Comparison of ENCODE assay signal across 8 mouse cellular contexts in genomic region chr8:23531551-23532142, GRCm38 (mm10).
DNase-seq lines count a peak whose midpoint lies in the region; ATAC-seq and TF ChIP-seq lines count a peak whose summit lies in the region.

No protein-coding gene starts in this region.

- peak overlapping the region; percentile 63 for H3K27ac ChIP-seq in forebrain, embryonic 10.5 days
- H3K27ac ChIP-seq in forebrain, embryonic 12.5 days = no peak overlapping the region
- H3K27ac ChIP-seq in forebrain, postnatal 0 days (ENCODE audit: low read depth, low read length) = no peak overlapping the region
- no peak overlapping the region for H3K27ac ChIP-seq in lung, postnatal 0 days (ENCODE audit: low read length)

- peak; percentile 72 for DNase-seq in forebrain, embryonic 10.5 days (ENCODE audit: extremely low spot score, low spot score)
- peak; percentile 59 for DNase-seq in adrenal gland, postnatal 10 days
- peak; percentile 74 for DNase-seq in forebrain, postnatal 0 days
- DNase-seq in kidney, postnatal 25 days = peak; percentile 46 to 51
- peak; percentile 47 for DNase-seq in lung, postnatal 0 days (ENCODE audit: low spot score)
- peak; percentile 54 to 72 for DNase-seq in right cerebral cortex, postnatal 10 days (ENCODE audit: low spot score in 2 of 2)
- no peak for DNase-seq in T-cell, adult 2 months (ENCODE audit: low spot score)

- no peak for ATAC-seq in forebrain, embryonic 12.5 days (ENCODE audit: low FRiP score)
- ATAC-seq in forebrain, postnatal 0 days = peak; percentile 78
- ATAC-seq in lung, postnatal 0 days = no peak

- TF ChIP-seq CTCF in forebrain, postnatal 0 days (IDR thresholded peaks at IDR 0.05; ENCODE audit: low read depth) = peak; percentile 82
- TF ChIP-seq CTCF in lung, postnatal 0 days (IDR thresholded peaks at IDR 0.05) = peak; percentile 67

- no peak overlapping the region for H3K4me2 ChIP-seq in forebrain, embryonic 12.5 days
- no peak overlapping the region for H3K4me2 ChIP-seq in forebrain, postnatal 0 days (ENCODE audit: low read depth)
- no peak overlapping the region for H3K4me2 ChIP-seq in lung, postnatal 0 days (replicated peaks; ENCODE audit: low read depth, low read length)

- H3K9ac ChIP-seq in forebrain, embryonic 12.5 days = no peak overlapping the region
- no peak overlapping the region for H3K9ac ChIP-seq in forebrain, postnatal 0 days
- no peak overlapping the region for H3K9ac ChIP-seq in lung, postnatal 0 days (replicated peaks; ENCODE audit: low read depth)

- H3K9me3 ChIP-seq in forebrain, embryonic 10.5 days = no peaks in the 10 kb centered on the region
- H3K9me3 ChIP-seq in forebrain, embryonic 12.5 days = no peaks in the 10 kb centered on the region
- H3K9me3 ChIP-seq in forebrain, postnatal 0 days (ENCODE audit: low read length) = no peaks in the 10 kb centered on the region
- H3K9me3 ChIP-seq in lung, postnatal 0 days (ENCODE audit: low read length) = no peaks in the 10 kb centered on the region

- no peak overlapping the region for H3K4me3 ChIP-seq in forebrain, embryonic 10.5 days
- no peak overlapping the region for H3K4me3 ChIP-seq in forebrain, embryonic 12.5 days (replicated peaks)
- H3K4me3 ChIP-seq in forebrain, postnatal 0 days (ENCODE audit: low read depth, low read length) = no peak overlapping the region
- H3K4me3 ChIP-seq in lung, postnatal 0 days (ENCODE audit: low read depth, low read length) = no peak overlapping the region

- TF ChIP-seq EP300 in lung, postnatal 0 days (IDR thresholded peaks at IDR 0.05) = no peak

- H3K36me3 ChIP-seq in forebrain, embryonic 10.5 days (replicated peaks) = no peaks in the 10 kb centered on the region
- H3K36me3 ChIP-seq in forebrain, embryonic 12.5 days (replicated peaks) = no peaks in the 10 kb centered on the region
- H3K36me3 ChIP-seq in forebrain, postnatal 0 days (ENCODE audit: insufficient read depth) = no peaks in the 10 kb centered on the region
- H3K36me3 ChIP-seq in lung, postnatal 0 days (ENCODE audit: insufficient read depth, low read length) = no peaks in the 10 kb centered on the region

- 61% methylated on average over 10 of the region's 10 CpGs for WGBS in forebrain, embryonic 10.5 days
- WGBS in forebrain, embryonic 12.5 days = 50% methylated on average over 10 of the region's 10 CpGs
- 51% methylated on average over 10 of the region's 10 CpGs for WGBS in forebrain, postnatal 0 days
- 47% methylated on average over 10 of the region's 10 CpGs for WGBS in lung, postnatal 0 days

- no peaks in the 10 kb centered on the region for H3K27me3 ChIP-seq in forebrain, embryonic 10.5 days (ENCODE audit: poor library complexity, severe bottlenecking)
- no peaks in the 10 kb centered on the region for H3K27me3 ChIP-seq in forebrain, embryonic 12.5 days
- H3K27me3 ChIP-seq in forebrain, postnatal 0 days (ENCODE audit: insufficient read depth, low read length) = no peaks in the 10 kb centered on the region
- H3K27me3 ChIP-seq in lung, postnatal 0 days (replicated peaks; ENCODE audit: insufficient read depth, low read length) = no peaks in the 10 kb centered on the region

- 0 out of 2 replicates have a peak, but pooled peaks cover 3% of the 10 kb centered on the region for H3K4me1 ChIP-seq in forebrain, embryonic 10.5 days
- H3K4me1 ChIP-seq in forebrain, embryonic 12.5 days = no peaks in the 10 kb centered on the region
- H3K4me1 ChIP-seq in forebrain, postnatal 0 days (ENCODE audit: insufficient read depth) = no peaks in the 10 kb centered on the region
- H3K4me1 ChIP-seq in lung, postnatal 0 days (ENCODE audit: insufficient read depth, low read depth, low read length) = no peaks in the 10 kb centered on the region
